Mouse (Mus musculus) forebrain, embryonic 10.5 days (tissue): ENCODE measurements around the gene Ttc7b. TPM values are rescaled to one million over a fixed set of nuclear protein-coding genes. Genes with fewer than 3 reads are reported as not detected.

Experiments used
- DNase-seq: peaks from one replicate; pipeline ENCODE4 v3.0.0-alpha.2; 2017; ENCODE audit warnings: low spot score; ENCODE audit errors: extremely low spot score
- H3K27ac ChIP-seq: fragments of 300-500 bp; sonication (generic); 2 replicates; pipeline ENCODE4 v1.5.1; 2016; ENCODE audit warnings: mild to moderate bottlenecking
- H3K27me3 ChIP-seq: fragments of 300-500 bp; sonication (generic); 2 replicates; pipeline ENCODE4 v1.6.1; 2016; ENCODE audit warnings: mild to moderate bottlenecking; ENCODE audit not compliant: poor library complexity, severe bottlenecking
- H3K36me3 ChIP-seq: fragments of 300-500 bp; sonication (generic); replicated peaks from 2 replicates; pipeline ENCODE4 v1.6.1; 2016; ENCODE audit warnings: mild to moderate bottlenecking, moderate library complexity
- H3K4me1 ChIP-seq: fragments of 300-500 bp; sonication (generic); 2 replicates; pipeline ENCODE4 v1.6.1; 2016
- H3K4me3 ChIP-seq: fragments of 300-500 bp; sonication (generic); 2 replicates; pipeline ENCODE4 v1.5.1; 2016; ENCODE audit warnings: mild to moderate bottlenecking, moderate library complexity
- H3K9me3 ChIP-seq: fragments of 300-500 bp; sonication (generic); 2 replicates; pipeline ENCODE4 v1.6.1; 2016; ENCODE audit warnings: mild to moderate bottlenecking, moderate library complexity
- WGBS: fragments of 180-500 bp; shearing (Covaris S2); methylation state at CpG from one replicate; pipeline ENCODE4 v1.1.7; 2016; 5-methylcytosine and 5-hydroxymethylcytosine counted together
- polyA plus RNA-seq: library from polyadenylated mRNA; unstranded; fragments of >200 nt; fragmentation: Nextera tagmentation; extraction: Ambion mirVana; gene quantifications from 2 replicates; pipeline ENCODE4 v1.2.1, GENCODE M21; 2016

Ttc7b gene
- polyA plus RNA-seq, 1 experiment from 2014 or later = 5.5 TPM

DNA sequence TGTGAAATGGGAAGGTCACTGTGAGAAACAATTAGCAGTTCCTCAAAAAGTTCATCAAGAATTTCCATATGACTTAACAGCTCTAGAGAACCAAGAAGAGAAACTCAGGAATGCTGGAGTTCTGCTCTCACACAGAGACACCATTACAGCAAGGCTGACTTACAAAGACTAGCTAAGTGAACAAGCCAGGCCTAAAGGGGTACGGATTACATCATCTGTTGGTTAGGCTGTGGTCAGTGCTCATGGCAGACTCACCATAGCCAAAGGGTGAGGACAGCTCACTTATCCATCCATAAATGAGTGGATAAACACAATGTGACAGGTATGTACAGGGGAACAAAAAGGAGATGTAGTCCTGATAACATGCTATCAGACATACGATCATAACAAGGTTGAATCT lies 123.8 kb downstream of the Ttc7b start:
- 94% methylated on average over 2 of the region's 2 CpGs for WGBS
- no peak for DNase-seq
- H3K4me3 ChIP-seq = no peak overlapping the region
- H3K9me3 ChIP-seq = no peaks in the 10 kb centered on the region
- H3K27ac ChIP-seq = no peak overlapping the region
- H3K36me3 ChIP-seq = peaks cover 45% of the 10 kb centered on the region
- H3K4me1 ChIP-seq = peaks cover 16% of the 10 kb centered on the region; the same call in 1 of the 2 replicates
- no peaks in the 10 kb centered on the region for H3K27me3 ChIP-seq

DNA sequence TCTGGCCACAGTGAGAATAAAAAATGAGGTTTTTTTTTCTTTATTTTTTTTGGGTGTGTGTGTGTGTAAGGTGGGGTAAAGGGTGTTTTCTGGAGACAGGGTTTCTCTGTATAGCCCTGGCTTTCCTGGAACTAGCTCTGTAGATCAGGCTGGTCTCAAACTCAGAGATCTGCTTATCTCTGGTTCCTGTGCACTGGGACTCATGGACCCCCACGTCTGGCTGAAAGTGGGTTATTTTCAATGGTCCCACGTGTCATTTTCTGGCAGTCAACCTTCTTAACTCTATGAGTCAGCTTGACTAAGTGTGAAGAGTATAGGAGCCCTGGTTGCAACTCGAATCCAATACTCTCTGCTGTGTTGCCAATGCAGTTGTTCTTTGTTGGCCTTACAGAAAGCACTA lies 127.1 kb downstream of the Ttc7b start:
- DNase-seq = no peak
- H3K4me3 ChIP-seq = no peak overlapping the region
- 89% methylated on average over 3 of the region's 3 CpGs for WGBS
- no peaks in the 10 kb centered on the region for H3K27me3 ChIP-seq
- H3K36me3 ChIP-seq = peaks cover 45% of the 10 kb centered on the region
- H3K27ac ChIP-seq = no peak overlapping the region
- peaks cover 20% of the 10 kb centered on the region for H3K4me1 ChIP-seq
- H3K9me3 ChIP-seq = no peaks in the 10 kb centered on the region

GRCm38 (mm10) chr12:100393109-100393508 lies 127.5 kb downstream of the Ttc7b start:
- 93% methylated on average over 3 of the region's 3 CpGs for WGBS
- H3K36me3 ChIP-seq = peaks cover 49% of the 10 kb centered on the region
- H3K4me1 ChIP-seq = peaks cover 16% of the 10 kb centered on the region
- no peak overlapping the region for H3K4me3 ChIP-seq
- no peak overlapping the region for H3K27ac ChIP-seq
- no peak for DNase-seq
- H3K27me3 ChIP-seq = no peaks in the 10 kb centered on the region
- H3K9me3 ChIP-seq = no peaks in the 10 kb centered on the region

DNA sequence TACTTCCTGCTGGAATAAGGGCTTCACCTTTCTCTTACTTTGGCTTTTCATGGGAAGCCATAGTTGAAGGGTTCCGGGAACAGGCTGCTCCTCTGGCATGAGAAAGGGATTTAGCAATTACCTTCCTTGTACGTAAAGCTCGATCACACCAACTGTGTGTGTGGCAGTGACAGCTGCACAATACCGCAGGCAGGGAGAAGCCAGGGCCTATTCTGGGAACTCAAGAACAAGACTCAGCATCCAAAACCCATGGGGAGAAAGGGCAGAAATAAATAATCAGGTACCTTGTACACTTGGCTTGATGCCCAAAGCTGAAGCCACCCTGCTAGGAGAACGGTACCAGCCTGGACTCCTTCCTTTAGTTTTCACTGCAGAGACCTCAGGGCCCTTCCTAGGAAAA lies 128.2 kb downstream of the Ttc7b start:
- H3K36me3 ChIP-seq = peaks cover 52% of the 10 kb centered on the region
- no peak overlapping the region for H3K27ac ChIP-seq
- no peaks in the 10 kb centered on the region for H3K9me3 ChIP-seq
- 85% methylated on average over 5 of the region's 5 CpGs for WGBS
- no peak for DNase-seq
- no peak overlapping the region for H3K4me3 ChIP-seq
- peaks cover 10% of the 10 kb centered on the region for H3K4me1 ChIP-seq
- no peaks in the 10 kb centered on the region for H3K27me3 ChIP-seq

DNA sequence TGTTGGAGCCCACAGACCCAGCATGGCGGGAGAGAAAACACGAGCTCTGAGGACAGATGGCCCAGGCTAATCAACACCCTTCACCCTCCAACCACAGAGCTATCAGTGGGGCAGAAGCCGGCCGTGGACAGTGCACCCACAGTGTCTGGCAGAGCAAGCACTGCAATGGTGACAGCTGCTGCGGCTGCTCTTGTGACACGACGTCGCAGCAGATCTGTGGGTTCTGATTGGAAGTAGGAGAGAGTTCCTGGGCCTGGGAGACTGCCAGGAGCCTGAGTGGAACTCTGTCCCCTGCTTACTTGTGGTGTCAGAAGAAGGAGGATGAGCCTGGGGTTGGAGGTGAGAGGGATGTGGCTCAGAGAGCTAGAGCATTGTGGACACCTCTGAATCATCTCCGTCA lies 128.7 kb downstream of the Ttc7b start:
- no peaks in the 10 kb centered on the region for H3K9me3 ChIP-seq
- H3K36me3 ChIP-seq = peaks cover 57% of the 10 kb centered on the region
- H3K4me1 ChIP-seq = peaks cover 10% of the 10 kb centered on the region
- WGBS = 89% methylated on average over 9 of the region's 9 CpGs
- H3K27me3 ChIP-seq = no peaks in the 10 kb centered on the region
- DNase-seq = no peak
- H3K27ac ChIP-seq = no peak overlapping the region
- H3K4me3 ChIP-seq = no peak overlapping the region

- peaks cover 68% of the 10 kb centered on the region for H3K36me3 ChIP-seq
- H3K27ac ChIP-seq = no peak overlapping the region
- 76% methylated on average over 12 of the region's 12 CpGs for WGBS
- no peaks in the 10 kb centered on the region for H3K9me3 ChIP-seq
- no peak for DNase-seq
- no peak overlapping the region for H3K4me3 ChIP-seq
- H3K27me3 ChIP-seq = no peaks in the 10 kb centered on the region
- peaks cover 10% of the 10 kb centered on the region for H3K4me1 ChIP-seq
Observed at GRCm38 (mm10) chr12:100389878-100390710, 130.5 kb downstream of the Ttc7b start.

- Histone ChIP-seq H3K27ac (no peak overlapping the region), H3K4me3 (no peak overlapping the region), H3K9me3 (no peaks in the 10 kb centered on the region), H3K4me1 (peaks cover 10% of the 10 kb centered on the region), H3K36me3 (peaks cover 77% of the 10 kb centered on the region), H3K27me3 (no peaks in the 10 kb centered on the region)
- 90% methylated on average over 3 of the region's 3 CpGs for WGBS
- DNase-seq = no peak
Observed at GRCm38 (mm10) chr12:100386259-100386658, 134.4 kb downstream of the Ttc7b start.

DNA sequence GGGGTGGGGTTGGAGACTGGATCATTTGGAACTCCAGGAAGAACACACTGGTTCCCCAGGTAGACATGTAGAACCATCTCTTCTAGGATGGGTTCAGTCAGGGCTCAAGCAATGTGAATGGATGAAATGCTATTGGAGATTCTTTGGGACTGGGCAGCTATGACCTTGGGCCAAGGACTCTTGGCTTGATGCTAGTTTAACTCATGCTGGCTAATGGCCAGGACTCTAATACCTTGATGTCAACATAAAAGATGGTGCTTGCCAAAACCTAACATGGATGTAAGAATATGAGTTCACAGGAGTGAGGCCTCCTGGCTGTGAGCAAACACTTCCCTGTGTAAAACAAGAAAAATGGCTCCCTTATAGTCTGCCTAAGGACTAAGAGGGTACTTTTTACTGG lies 138.1 kb downstream of the Ttc7b start:
- H3K4me1 ChIP-seq = no peaks in the 10 kb centered on the region
- no peaks in the 10 kb centered on the region for H3K27me3 ChIP-seq
- no peak overlapping the region for H3K27ac ChIP-seq
- peaks cover 54% of the 10 kb centered on the region for H3K36me3 ChIP-seq
- H3K9me3 ChIP-seq = no peaks in the 10 kb centered on the region
- DNase-seq = no peak
- H3K4me3 ChIP-seq = no peak overlapping the region

DNA sequence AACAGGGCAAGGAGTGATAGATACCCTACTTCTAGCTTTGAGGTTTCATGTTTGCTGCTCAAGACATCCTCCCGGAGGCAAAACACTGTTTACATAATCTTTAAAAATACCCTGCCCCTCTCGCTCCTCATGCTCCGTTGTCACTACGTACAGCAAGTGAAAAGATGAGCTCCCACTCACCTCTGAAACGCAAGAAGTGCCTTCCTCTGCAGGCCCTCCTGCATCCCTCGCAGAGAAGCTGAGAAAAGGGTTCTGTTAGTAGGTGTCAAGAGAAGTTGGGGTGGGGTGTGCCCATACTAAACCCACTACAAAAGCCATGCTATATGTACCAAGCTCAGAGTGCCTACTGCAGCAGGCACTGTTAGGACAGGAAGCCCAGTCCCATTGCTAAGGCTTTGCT lies 138.7 kb downstream of the Ttc7b start:
- Histone ChIP-seq H3K36me3 (peaks cover 49% of the 10 kb centered on the region), H3K9me3 (no peaks in the 10 kb centered on the region), H3K27me3 (no peaks in the 10 kb centered on the region), H3K27ac (no peak overlapping the region), H3K4me1 (no peaks in the 10 kb centered on the region), H3K4me3 (no peak overlapping the region)
- 95% methylated on average over 6 of the region's 6 CpGs for WGBS
- no peak for DNase-seq

DNA sequence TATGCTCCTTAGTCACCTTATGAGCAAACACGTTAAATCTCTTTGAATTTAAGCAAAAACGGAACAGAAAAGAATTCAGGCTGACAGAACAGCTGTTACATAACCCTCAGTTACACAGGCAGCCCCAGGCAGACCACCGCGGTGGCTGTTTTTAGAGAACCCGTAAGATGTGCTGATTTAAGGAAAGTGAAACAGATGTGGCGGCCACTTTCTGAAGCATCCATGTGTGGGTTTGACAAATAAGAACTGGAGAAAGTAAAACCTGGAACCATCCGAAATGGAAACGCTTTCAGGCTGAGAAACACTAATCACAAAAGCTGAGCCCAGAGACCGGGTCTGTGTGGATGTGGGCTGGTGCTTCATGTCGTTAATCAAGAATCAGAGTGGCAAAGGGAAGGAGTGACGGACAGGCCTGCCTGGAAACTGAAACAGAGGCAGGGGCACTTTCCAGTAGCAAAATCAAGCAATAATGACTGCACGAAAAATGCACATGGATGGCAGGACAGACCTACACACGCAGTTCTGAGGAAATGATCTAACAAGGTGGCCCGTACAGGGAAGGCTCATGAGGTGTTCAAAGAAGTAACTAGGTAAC lies 139.8 kb downstream of the Ttc7b start:
- Histone ChIP-seq H3K9me3 (no peaks in the 10 kb centered on the region), H3K36me3 (peaks cover 40% of the 10 kb centered on the region), H3K27ac (no peak overlapping the region), H3K27me3 (no peaks in the 10 kb centered on the region), H3K4me3 (no peak overlapping the region), H3K4me1 (no peaks in the 10 kb centered on the region)
- no peak for DNase-seq
- 79% methylated on average over 14 of the region's 14 CpGs for WGBS

DNA sequence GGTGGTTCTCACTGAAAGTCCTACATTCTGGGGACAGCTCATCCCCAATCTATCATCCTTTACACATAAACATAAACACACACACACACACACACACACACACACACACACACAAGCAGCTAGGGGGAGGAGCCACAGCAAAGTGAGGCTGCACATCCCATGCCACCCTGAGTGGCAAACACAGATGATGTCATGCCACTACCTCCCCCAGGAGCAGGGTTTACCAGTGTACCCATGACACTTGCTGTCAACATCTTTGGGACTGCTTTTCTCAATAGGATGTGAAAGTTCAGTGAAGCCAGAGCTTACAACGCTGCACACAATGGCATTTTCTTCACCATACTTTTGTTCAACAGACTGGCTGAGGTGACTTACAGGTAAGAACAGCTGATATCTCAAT lies 140.8 kb downstream of the Ttc7b start:
- no peaks in the 10 kb centered on the region for H3K4me1 ChIP-seq
- 93% methylated on average over 1 of the region's 1 CpGs for WGBS
- H3K4me3 ChIP-seq = no peak overlapping the region
- DNase-seq = no peak
- H3K27ac ChIP-seq = no peak overlapping the region
- H3K27me3 ChIP-seq = no peaks in the 10 kb centered on the region
- H3K36me3 ChIP-seq = peaks cover 40% of the 10 kb centered on the region
- H3K9me3 ChIP-seq = no peaks in the 10 kb centered on the region

DNA sequence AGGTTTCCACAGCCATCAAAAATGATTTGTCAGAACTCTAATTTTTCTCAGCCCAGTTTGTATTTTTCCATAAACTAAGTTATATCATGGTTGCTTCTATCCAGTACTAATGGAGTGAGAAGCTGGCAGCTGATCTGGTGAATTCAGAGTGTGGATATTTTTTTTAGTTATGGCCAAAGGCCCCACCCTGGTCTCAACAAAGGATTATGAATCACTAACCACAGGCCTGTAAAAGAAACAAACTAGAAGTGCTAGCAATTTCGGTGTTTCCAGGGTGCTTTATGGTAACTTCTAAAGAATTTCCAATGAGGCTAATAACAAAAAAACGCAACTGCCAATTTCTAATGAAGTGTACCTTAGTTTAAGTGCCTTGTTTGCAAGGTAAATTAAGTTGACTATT lies 142.4 kb downstream of the Ttc7b start:
- H3K36me3 ChIP-seq = peaks cover 41% of the 10 kb centered on the region
- DNase-seq = no peak
- no peaks in the 10 kb centered on the region for H3K9me3 ChIP-seq
- no peak overlapping the region for H3K27ac ChIP-seq
- no peak overlapping the region for H3K4me3 ChIP-seq
- no peaks in the 10 kb centered on the region for H3K27me3 ChIP-seq
- no peaks in the 10 kb centered on the region for H3K4me1 ChIP-seq
- 73% methylated on average over 2 of the region's 2 CpGs for WGBS

- no peak for DNase-seq
- Histone ChIP-seq H3K4me1 (no peaks in the 10 kb centered on the region), H3K27me3 (no peaks in the 10 kb centered on the region), H3K27ac (no peak overlapping the region), H3K9me3 (no peaks in the 10 kb centered on the region), H3K36me3 (peaks cover 41% of the 10 kb centered on the region), H3K4me3 (no peak overlapping the region)
- WGBS = 50% methylated on average over 1 of the region's 1 CpGs
Observed at GRCm38 (mm10) chr12:100377791-100378190, 142.8 kb downstream of the Ttc7b start.
